Mouse (Mus musculus): ENCODE measurements around the gene Slirp. TPM values are rescaled to one million over a fixed set of nuclear protein-coding genes. Genes with fewer than 3 reads are reported as not detected.
"Not testable (repeated sequence)": the region's sequence is repeated elsewhere in the genome, so short reads cannot be mapped to it uniquely, and the experiment has no call there.

The Slirp gene
- total RNA-seq, 2 experiments from 2014 or later, result 3.3 to 16.3 TPM

GRCm38 (mm10) chr12:87426354-87427031 is 17.2 kb upstream of the Slirp start:
- no peak for ATAC-seq (replicated peaks; ENCODE audit: low FRiP score, poor library complexity, severe bottlenecking)

- no peak for ATAC-seq (replicated peaks; ENCODE audit: low FRiP score, poor library complexity, severe bottlenecking)
These were observed 15.4 kb upstream of the Slirp start for GRCm38 (mm10) chr12:87428295-87428694.

- ATAC-seq (replicated peaks; ENCODE audit: low FRiP score, poor library complexity, severe bottlenecking), result no peak
These were observed 14.8 kb upstream of the Slirp start for GRCm38 (mm10) chr12:87428885-87429284.

DNA sequence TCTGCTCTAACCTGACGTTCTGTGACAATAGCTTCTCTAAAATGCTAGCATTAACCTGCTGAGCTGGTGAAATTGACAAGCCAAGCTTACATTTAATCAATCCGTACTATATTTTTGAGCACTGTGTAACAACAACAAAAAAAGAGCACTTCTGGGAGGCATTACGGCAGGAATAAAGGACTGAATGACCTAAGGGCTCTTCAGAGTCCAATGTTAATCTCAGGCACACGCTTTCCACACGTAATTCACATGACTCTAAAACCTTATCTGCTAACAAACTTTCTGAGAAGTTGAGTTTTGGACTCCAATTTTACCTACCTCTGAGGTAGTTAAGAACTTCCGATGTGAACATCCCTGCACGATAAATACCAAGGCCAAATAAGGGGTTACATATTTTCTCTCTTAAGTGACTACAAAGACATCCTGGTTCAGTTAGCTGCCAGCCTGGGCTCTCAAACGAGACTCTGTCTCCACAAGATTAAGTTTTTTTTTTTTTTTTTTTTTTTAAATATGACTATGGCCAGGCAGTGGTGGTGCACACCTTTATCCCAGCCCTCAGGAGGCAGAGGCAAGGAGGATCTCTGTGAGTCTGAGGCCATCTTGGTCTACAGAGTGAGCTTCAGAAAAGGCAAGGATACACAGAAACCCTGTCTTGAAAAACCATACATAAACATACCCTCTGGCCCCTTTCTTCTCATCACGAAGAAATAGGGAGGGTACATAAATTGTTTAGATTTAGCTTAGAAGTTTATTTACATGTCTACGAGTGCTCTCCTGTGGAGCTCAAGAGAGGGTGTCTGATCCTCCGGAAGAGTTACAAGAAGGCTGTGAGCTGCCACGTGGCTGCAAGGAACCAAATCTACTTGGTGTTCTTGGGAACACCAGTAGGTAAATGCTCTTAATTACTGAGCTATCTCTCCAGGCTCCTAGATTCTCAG is 1.2 kb upstream of the Slirp start:
- ATAC-seq (replicated peaks; ENCODE audit: low FRiP score, poor library complexity, severe bottlenecking), result no peak

- peak; percentile 77 for ATAC-seq (replicated peaks; ENCODE audit: low FRiP score, poor library complexity, severe bottlenecking)
These were observed 489 bp upstream of the Slirp start for GRCm38 (mm10) chr12:87443115-87443699.

DNA sequence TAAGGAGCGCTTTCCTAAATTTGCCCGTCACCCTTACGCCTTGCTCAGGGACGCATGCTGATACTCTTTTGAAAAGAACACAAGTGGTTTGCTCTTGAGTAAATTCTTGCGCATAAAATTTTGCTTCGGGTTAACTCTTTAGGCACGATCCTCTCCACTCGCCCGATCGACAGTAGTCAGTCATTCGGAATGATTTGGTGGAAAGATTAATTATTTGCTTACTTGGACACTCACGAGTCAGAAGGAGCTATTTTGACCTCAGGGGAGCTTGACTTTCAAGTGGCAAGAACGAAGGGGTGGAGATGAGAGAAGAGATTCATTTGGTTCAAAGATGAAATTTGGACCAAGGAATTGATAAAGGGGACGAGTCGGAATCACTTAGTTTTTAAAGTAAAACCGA is 515 bp downstream of the Slirp start:
- ATAC-seq (replicated peaks; ENCODE audit: low FRiP score, poor library complexity, severe bottlenecking), result no peak

GRCm38 (mm10) chr12:87449456-87449855 is 5.8 kb downstream of the Slirp start:
- ATAC-seq (replicated peaks; ENCODE audit: low FRiP score, poor library complexity, severe bottlenecking), result no peak

DNA sequence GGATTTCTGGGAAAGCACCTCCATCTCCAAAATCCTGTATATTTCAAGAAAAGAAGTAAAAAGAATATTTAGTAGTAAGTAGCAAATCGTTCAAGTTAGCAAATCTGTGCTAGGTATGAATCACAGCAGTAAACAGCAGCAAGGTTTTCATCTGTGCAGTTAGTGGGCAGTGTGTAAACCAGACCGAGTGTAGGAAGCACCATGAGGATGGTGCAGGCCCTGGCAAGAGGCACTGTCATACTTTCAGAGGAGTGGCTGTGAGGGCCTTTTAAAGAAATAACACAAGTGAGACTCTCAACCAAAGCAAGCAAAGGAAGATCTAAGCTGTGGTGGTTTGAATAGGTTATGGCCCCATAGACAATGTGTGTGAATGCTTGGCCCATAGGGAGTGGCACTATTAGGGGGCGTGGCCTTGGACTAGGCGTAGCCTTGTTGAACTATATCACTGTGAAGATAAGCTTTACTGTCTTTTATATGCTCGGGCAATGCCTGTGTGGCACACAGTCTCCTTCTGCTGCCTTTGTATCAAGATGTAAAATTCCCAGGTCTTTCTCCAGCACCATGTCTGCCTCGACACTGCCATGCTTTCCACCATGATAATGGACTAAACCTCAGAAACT is 21.1 kb downstream of the Slirp start:
- peak; percentile 25; the same call in 1 of the 2 replicates for ATAC-seq (replicated peaks; ENCODE audit: low FRiP score, poor library complexity, severe bottlenecking)

- no peak for ATAC-seq (replicated peaks; ENCODE audit: low FRiP score, poor library complexity, severe bottlenecking)
These were observed 26.8 kb downstream of the Slirp start for GRCm38 (mm10) chr12:87470263-87471136.

DNA sequence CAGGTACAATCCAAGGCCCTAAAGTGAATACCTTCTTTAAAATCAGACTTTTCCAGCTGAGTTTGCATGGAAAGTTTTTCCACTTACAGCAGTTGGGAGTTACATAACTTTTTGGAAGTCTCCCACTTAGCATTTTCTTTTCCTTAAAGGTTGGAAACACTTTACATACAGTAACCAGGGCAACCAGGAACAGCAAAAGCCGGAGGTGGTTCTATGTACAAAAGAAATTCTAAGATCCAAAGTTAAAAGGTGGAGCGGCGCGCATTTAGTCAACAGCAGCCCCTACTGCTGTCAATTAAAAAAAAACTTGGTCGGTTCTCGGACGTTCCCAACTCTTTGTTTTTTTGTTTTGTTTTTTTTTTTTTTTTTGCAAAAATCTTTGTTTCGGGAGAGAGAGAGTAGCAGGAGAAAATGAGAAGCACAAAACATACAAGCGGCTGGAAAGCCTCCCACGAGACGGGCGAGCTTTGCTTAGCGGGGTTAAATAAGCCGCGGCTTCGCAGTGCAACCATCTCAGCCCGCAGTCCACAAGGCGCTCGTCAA is 27.8 kb downstream of the Slirp start:
- ATAC-seq (replicated peaks; ENCODE audit: low FRiP score, poor library complexity, severe bottlenecking), result peak; percentile 81

GRCm38 (mm10) chr12:87471964-87472786 is 28.5 kb downstream of the Slirp start, which contains the start of gene Snw1:
Gene Snw1 (minus strand): TSS chr12:87472274.
- peak; percentile 99 for ATAC-seq (replicated peaks; ENCODE audit: low FRiP score, poor library complexity, severe bottlenecking)

GRCm38 (mm10) chr12:87474756-87475155 is 31.1 kb downstream of the Slirp start:
- no peak for ATAC-seq (replicated peaks; ENCODE audit: low FRiP score, poor library complexity, severe bottlenecking)

DNA sequence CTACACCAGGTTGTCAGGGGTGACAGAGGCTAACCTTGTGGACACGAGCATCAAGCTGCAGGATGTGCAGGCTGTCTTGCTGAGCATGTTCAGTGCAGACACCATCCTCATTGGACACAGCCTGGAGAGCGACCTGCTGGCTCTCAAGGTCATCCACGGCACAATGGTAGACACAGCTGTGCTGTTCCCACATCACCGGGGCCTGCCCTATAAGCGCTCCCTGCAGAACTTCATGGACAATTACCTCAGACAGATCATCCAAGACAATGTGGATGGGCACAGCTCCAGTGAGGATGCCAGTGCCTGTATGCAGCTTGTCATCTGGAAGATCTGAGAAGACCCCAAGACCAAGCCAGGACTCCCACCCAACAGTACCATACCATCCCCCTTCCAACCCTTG is 38.8 kb downstream of the Slirp start:
- not testable (repeated sequence) for ATAC-seq (replicated peaks; ENCODE audit: low FRiP score, poor library complexity, severe bottlenecking)

DNA sequence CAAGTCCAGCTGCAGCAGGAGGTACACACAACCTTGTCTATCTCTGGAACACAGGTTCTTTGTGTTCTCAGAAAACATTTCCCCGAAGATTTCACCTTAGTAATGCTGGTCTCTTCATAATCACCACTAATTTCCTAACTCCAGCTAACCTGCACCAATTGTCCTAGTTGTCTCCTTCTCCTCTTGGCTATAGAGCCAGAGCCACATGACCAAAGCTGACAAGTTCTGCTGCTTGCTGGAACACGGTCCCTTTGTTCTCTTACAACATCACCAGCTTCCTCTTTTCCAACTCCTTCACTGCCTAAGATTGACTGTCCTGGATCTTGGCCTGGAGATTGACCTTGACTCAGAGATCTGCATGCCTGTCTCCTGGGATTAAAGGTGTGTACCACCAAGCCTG is 45.0 kb downstream of the Slirp start:
- ATAC-seq (replicated peaks; ENCODE audit: low FRiP score, poor library complexity, severe bottlenecking), result not testable (repeated sequence)

DNA sequence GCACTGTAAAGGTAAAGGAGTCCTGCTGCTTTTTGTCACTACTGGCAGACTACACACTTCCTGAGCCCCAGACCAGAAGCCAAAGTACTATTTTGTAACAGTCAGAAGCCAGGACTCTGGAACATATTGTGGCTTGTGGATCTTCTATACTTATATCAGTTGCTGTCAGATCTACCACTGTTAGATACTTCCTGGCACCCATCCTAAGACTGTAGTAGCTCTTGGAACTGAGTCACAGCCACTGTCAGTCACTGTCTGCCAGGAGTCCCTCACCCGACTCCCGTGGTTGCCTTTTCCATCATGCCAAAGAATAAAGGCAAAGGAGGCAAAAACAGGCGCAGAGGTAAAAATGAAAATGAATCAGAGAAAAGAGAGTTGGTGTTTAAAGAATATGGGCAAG is 50.7 kb downstream of the Slirp start, which contains the start of gene Gm5788:
Gm5788 (plus strand) TSS at position 301 of the 400 bp plus-strand sequence.
- ATAC-seq (replicated peaks; ENCODE audit: low FRiP score, poor library complexity, severe bottlenecking), result not testable (repeated sequence)
